Mouse (Mus musculus) heart, adult 18-20 months (tissue): ENCODE data around the gene Mcl1. TPM values are rescaled to one million over a fixed set of nuclear protein-coding genes. Genes with fewer than 3 reads are reported as not detected.
"Not testable (repeated sequence)": the region's sequence is repeated elsewhere in the genome, so short reads cannot be mapped to it uniquely, and the experiment has no call there.

ENCODE experiments used
- DNase-seq, 2 experiments: peaks; one replicate each; pipeline ENCODE4 v3.0.0; 2021 to 2022; ENCODE audit warnings: mixed read lengths in 1 of 2
- long read RNA-seq, 2 experiments: library from polyadenylated mRNA; stranded (forward); transcript quantifications; one replicate each; pipeline ENCODE4 v2.0.0; 2021
- total RNA-seq, 2 experiments: library from RNA; stranded (reverse); gene quantifications; 2 replicates each; pipeline ENCODE4 v1.2.3; 2021

Mcl1 gene
- total RNA-seq: 100 to 1,000 TPM; 159 to 167 TPM
- long read RNA-seq, experiment 1, transcript Mcl1-201 (3 exons, 3,418 nt): major isoform, 46 of 61 reads
- long read RNA-seq, experiment 1, partial matches to known transcripts: 1 of 61 reads
- long read RNA-seq, experiment 1, other reads (novel, unspliced or antisense): 14 of 61 reads
- long read RNA-seq, experiment 2, transcript Mcl1-201 (3 exons, 3,418 nt): major isoform, 25 of 40 reads
- long read RNA-seq, experiment 2, partial matches to known transcripts: 1 of 40 reads
- long read RNA-seq, experiment 2, other reads (novel, unspliced or antisense): 14 of 40 reads

DNA sequence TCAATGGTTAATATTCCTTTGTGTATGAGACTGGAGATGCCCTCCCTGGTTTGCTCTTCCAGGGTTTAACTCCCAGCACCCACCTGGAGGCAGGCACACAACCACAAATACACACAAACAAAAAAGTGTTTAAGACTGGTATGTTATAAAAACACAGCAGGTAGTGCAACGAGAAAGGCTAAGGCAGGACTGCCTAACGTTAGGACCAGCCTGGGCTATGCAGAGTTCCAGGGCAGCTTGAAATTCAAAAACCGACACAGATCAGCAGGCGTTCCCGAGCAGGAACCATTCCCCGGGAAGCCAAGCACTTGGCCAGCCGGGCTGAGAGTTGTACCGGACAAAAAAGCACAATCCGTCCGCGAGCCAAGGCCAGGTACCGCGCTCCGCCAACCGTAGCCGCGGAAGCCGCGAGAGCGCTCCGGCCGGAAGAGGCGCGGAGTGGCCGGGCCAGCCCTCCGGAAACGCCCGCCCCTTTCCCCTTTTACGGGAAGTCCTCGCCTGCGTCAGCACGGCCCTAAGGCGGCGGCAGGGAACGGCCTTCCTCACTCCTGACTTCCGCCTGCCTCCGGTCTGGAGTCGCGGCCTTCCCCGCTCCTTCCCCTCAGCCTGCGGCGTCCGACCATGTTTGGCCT is at the start of gene Mcl1:
Mcl1 (plus strand) TSS at position 553 of the 632 bp plus-strand sequence.
- peak; percentile 96 to 98 for DNase-seq

DNA sequence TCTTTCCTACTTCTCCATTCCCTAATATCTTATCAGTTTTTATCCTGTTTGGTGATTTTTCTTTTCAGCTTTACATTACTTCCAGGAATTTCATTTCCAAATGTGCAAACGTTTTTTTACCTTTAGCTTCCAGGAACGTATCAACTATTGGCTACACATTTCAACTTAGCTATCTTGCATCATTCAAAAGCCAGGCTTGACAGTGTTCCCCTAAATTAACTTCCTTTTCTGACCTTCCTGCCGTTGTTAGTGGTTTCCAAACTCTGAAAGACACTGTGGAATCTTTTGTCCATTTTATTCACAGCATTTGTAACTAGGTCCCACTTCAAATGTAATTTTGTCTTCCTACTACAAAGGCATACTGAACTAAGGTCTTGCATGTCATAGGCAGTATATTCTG is 49.4 kb upstream of the Mcl1 start:
- DNase-seq: no peak

DNA sequence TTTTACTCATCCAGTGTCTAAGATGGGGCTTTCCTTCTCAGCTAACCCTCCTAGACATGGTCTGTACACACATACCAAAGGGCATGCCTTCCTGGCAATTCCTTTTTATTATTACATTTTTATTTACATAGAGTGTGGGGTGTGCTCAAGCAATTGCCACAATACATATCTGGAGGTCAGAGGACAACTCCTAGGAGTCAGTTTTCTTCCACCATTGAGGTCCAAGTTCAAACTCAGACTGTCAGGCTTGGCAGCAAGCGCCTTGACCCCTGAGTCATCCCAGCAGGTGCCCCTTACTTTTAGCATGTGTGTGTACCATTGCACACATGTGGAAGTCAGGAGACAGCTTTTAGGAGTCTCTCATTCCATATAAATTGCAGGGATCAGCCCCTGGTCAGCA is 44.6 kb upstream of the Mcl1 start:
- no peak for DNase-seq

DNA sequence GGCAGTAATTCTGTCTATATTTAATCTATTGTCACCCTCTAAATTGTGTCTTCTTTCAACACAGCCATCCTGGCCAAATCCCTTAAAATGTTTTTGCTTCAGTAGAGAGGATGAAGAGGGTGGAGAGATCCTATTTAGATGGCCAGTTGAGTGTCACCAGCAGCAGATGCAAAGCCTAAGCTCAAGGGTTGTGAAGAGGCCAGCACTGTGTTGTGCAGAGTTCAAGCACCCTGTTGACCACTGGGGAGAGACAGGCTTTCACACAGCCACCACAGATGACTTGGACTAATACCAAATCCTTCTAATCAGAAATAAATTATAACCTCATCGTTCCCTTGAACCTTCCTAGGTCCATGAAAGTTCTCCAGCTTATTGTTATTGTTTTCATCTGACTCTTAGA is 40.1 kb upstream of the Mcl1 start:
- no peak for DNase-seq

DNA sequence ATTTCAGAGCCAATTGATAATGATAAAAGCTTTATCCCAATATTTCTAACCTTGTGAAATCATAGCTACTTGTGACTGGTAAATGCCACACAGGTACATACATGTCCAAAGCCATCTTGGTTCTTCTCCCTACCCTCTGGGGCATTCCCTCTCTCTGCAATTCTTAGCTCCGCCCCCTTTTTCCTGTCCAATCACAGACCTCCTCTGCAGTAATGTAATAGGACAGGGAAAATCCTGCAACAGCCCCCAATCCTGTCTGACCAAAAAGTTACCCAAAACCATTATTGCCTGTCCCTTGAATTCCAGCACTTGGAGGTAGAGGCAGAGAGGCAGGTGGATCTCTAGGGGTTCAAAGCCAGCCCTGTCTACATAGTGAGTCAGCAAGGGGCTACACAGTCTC is 37.3 kb upstream of the Mcl1 start:
- DNase-seq: no peak

DNA sequence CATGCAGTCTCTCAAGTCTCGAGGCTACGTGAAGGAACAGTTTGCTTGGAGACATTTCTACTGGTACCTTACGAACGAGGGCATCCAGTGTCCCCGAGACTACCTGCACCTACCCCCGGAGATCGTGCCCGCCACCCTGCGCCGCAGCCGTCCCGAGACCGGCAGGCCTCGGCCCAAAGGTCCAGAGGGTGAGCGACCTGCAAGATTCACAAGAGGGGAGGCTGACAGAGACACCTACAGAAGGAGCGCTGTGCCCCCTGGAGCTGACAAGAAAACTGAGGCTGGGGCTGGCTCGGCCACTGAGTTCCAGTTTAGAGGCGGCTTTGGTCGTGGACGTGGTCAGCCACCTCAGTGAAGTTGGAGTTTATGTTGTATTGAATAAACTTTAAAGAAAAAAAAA is 36.2 kb upstream of the Mcl1 start:
- DNase-seq: not testable (repeated sequence)

DNA sequence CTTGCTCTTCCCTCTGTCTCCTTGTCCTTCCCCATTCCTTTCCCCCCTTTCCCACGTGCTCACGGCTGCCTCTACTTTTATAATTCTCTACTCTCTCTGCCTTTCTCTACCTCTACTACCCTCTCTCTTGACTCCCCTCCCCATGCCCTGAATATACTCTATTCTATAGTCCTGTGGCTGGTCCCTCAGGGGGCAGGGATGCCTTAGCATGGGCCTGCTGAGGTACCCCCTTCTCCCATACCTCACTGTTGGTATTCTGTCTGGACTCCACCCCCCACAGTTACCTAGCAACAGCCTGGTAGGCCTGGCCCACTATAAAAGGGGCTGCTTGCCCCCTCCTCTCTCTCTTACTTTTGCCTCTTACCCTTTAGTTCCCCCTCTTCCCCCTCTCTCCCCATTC is 35.0 kb upstream of the Mcl1 start:
- no peak for DNase-seq

DNA sequence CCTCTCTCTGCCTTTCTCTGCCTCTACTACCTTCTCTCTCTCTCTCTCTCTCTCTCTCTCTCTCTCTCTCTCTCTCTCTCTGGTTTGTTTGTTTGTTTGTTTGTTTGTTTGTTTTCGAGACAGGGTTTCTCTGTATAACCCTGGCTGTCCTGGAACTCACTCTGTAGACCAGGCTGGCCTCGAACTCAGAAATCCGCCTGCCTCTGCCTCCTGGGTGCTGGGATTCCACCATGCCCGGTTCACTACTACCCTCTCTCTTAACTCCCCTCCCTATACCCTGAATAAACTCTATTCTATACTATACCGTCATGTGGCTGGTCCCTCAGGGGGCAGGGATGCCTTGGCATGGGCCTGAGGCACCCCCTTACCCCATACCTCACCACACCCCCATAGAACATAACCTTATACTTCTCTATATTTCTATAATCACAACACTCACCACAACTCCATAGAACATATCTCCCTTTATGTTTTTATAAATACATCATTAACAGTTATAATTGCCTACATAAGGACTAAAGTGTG is 34.5 kb upstream of the Mcl1 start:
- not testable (repeated sequence) for DNase-seq

DNA sequence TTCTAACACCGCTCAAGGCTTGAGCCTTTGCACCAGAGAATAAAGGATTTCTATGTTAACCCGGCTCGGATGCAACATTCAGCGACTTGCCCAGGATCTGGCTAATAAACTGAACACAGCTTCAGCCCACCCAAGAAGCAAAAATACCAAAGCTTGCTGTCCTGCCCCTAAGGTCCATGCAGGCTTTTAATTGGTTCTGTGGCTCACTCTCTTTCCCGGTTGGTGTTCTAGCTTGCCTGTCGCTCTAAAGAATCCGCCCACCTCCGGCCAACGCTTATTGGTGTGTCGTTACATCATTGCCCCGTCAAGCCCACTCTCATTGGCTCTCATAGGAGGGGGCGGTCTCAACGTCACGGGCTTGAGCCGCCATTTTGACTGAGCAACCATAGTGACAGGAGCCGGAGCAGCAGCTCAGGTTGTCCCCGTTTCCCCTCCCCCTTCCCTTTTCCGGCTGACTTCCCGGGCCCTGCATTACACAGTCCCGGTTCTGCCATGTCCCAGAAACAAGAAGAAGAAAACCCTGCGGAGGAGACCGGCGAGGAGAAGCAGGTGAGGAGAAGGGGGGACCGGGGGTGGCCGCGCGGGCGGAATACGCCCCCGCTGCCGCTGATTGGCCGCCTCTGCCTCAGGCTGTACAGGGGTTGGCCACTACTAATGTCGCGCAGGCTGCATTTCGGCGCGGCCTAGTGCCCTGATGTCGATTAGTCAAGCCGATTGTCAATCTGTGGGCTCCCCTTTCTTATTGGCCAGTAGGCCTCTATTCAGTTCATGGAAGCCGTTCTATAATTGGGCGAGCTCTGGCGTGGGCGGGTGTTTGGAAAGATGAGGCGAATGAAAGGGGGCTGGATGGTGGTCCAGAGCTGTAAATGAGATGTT is 33.7 kb upstream of the Mcl1 start, which contains the start of gene Ensa:
Ensa (plus strand) TSS at position 366 of the 876 bp plus-strand sequence.
- DNase-seq: peak; percentile 97 to 99

DNA sequence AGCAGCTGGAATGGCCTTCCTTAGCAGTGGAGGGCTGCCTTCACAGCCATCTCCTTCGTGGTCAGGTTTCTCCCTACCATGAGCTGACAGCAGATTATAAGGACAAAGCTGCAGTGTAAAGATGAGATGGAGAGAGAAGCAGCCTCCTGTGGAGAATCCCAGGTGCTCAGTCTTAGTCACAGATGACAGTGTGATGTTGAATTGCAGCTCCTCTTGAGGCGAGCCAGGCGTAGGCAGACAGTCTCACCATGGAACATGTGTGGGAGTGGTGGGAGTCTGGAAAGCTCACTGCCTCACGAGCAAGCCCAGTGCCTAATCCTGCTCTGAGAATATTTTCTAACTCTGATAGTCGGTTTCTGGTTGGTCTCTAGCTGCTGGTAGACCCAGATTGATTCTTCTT is 30.8 kb upstream of the Mcl1 start:
- DNase-seq: no peak

DNA sequence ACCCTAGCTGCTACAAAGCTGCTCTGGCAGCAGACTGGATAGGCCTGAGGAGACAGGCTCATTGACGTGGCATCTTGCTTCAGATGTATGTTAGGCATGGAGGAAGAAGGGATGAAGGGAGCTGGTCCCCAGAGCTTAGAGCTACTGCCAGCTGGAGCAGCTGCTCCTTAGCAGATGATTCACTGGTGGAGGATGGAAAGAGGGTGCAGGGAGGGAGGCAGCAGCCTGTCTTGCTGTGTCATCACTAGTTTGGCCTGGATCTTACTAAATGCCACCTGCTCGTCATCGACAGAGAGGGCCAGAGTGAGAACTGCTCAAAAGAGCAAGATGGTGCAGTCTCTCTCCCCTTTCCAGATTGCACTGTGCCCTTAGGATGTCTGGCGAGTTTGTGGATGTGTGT is 28.8 kb upstream of the Mcl1 start:
- peak in 1 of 2 experiments; percentile 36 for DNase-seq

DNA sequence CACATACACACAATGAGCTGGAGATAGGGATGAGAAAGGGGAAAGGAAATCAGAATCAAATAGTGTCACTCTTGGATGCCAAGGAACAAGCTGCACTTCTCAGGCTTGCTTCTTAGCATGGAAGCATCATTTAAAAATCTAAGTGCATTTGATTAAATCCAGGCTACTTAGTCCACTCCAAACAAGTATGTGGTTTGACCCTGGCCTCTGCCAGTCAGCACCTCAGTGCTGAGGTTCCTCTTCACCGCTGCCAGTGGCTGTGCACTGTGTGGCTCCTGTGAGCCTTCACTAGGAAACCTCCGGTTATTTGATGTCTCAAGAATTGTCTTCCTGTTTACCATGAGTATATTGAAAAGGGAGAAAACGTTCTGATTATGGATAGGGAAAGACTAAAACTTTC is 27.7 kb upstream of the Mcl1 start:
- DNase-seq: no peak

DNA sequence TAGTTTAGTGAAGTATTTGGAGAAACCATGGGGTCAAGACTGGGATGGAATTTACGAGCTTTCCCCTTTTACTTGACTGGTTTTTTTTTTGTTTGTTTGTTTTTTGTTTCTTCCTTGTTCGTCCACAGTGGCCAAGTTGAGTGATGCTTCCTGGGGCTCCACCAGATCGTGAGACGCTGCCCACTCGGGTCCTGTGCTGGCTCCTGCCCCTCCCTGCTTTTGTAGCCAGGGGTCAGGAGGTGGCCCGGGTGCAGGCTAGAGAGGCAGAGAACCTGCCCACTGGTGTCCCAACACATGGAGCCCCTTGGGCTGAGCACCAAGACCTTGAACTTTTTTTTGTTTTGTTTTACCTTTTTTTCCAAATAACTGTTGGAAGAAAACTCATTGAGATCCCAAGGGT is 27.3 kb upstream of the Mcl1 start:
- DNase-seq: no peak

DNA sequence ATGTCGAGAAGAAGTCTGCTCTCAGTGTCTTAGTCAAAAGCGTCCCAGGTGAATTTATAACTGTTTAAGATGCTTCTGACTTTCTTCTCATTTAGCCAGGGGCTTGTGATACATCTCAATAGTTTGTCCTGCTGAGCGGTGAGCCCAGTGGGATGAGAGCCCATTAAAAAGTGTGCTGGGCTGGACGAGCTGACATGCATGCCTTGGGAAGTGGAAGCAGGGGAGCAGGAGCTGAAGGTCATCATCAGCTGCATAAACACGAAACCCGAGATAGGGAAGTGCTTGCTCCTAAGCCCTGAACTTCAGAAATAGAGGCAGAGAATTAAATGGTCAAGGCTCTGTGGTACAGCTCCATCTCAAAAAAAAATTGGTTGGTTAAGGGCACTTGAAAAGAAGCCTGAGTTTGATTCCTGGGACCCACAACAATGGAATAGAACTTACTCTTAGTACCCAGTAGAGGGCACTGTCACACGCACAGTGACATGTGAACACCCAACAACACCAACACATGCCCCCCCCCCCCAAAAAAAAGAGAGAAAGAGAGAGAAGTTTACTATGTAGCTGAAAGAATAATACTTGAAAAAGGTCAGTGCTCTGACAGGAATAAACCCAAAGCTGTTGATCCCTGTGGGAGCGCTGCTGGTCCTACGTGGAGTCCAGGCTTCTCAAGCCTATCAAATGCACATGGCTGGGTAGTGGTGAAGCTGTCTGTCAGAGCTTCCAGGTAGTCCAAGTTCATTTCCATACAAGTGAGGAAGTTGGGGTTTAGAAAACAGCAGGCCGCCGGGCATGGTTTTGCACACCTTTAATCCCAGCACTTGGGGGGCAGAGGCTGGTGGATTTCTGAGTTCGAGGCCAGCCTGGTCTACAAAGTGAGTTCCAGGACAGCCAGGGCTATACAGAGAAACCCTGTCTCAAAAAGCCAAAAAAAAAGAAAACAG is 25.7 kb upstream of the Mcl1 start:
- DNase-seq: peak in 1 of 2 experiments; percentile 46

DNA sequence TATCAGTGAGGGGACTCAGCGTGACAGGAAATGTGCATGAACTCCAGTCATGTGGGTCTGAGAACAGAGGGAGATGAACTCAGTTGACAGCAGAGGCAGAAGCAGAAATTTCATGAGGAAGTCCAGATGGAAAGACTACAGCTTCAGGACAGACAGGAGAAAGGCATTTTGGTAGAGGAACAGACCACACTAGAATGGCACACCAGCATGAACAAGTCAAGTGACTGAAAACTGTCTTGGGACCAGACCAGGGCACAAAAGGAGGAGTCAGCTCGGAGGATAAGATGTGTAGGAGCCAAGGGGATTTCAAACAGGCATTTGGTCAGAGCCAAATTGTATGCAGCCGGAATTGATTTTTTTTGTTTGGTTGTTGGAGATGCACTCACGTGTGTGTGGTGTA is 23.0 kb upstream of the Mcl1 start:
- peak in 1 of 2 experiments; percentile 46 for DNase-seq

DNA sequence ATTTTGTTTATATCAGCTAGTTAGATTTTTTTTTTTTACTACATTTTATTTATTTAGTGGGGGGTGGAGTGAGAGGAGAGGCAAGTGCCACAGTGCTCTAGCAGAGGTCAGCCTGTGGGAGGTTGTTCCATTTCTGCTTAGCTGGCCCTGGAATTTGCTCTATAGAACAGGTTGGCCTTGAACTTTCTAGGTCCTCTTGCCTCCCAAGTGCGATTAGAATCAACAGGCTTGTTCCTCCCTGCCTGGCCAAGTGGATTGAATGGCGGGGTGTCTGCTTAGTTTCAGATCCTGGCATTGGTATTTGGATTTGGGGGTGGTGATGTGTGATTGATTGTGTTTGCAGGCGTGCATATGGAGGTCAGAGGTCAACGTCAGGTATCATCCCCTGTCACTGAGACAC is 22.5 kb upstream of the Mcl1 start:
- DNase-seq: no peak

DNA sequence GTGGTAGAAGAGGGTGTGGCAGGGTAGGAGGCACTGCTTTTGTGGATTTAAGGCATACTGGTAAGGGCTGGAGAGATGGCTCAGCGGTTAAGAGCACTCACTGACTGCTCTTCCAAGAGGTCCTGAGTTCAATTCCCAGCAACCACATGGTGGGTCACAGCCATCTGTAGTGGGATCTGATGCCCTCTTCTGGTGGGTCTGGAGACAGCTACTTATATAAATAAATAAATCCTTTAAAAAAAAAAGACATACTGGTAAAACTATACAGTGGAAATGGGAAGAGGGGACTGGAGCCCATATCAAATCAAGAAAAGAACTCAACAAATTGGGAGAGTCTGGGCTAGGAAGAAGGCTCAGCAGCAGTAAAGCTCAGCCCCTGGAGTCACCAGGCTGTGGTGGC is 18.9 kb upstream of the Mcl1 start:
- DNase-seq: no peak

DNA sequence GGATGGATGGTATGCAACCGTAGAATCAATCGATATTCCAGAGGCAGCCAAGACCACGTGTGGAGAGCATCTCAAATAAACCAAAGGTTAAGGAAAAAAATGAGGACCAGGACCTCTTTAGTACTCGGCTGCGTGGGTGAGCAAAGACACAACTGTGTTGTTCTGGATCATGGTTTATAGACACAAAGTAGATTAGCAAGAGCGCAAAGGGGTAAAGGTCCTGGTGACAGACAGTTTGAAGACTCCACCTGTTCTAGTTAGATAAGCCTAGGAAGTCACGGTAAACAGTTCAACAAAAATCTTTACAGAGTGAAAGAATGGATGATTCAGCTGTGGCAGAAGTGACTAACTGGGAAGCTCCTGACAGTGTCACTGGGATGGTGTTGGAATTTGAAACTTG is 15.5 kb upstream of the Mcl1 start:
- no peak for DNase-seq

DNA sequence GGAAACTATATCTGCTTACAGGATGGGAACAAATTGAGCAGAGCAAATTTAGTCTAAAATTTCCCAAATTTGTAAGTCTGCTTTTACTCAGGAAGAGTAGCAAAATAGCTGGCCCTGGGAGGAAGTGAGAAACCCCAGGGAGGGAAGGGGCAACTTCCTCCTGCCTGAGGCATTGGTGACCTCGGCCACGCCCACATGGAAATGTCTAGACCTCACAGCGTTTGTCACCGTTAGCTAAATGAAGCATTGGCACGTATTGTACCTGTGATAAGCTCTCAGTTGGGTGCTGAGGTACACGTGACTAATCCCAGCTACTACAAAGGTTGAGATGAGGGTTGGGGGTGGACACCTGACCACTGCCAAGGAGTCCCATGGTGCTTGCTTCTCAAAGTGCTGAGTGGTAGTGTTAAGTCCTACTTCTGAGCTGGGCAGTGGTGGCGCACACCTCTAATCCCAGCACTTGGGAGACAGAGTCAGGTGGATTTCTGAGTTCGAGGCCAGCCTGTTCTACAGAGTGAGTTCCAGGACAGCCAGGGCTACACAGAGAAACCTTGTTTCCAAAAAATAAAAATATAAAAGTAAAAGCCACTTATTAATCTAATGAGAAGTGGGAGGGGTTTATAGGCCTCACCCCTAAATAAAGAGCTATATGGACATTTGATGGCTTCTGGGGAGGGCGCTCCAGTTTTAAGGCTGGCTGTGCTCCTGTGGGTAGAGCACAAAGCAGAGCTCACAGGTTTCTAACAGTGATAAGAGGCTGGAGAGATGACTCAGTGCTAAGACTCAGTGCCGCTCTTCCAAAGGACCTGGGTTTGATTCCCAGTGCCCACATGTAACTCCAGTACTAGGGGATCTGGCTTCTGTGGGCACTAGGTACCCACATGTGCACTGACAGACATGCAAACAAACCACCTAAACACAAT is 13.0 kb upstream of the Mcl1 start:
- DNase-seq: peak in 1 of 2 experiments; percentile 85

DNA sequence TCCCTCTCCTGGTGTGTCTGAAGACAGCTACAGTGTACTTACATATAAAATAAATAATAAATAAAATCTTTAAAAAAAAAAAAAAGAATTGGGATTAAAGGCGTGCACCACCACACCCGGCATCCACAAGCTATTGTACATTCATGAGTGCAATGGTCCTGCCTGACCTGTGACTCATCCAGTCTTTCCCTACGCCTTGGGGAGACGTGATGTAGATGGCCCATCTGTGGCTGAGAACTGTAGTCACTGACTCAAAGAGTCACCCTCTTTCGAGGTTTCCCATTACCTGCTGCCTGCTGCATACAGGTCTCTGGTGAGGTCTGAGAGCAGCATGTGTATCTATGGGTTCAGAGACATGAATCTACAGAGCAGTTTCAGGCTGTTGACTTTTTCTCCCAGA is 10.6 kb upstream of the Mcl1 start:
- no peak for DNase-seq
